Mouse (Mus musculus) stomach, postnatal 0 days (tissue): Measurements from ENCODE around the gene Otoa.

Source experiments
- CTCF ChIP-seq: IDR thresholded peaks from 2 replicates; pipeline ENCODE4 v1.5.1; 2016; ENCODE audit warnings: antibody characterized with exemption, low read depth, mild to moderate bottlenecking, moderate library complexity
- EP300 ChIP-seq: optimal IDR thresholded peaks from 2 replicates; pipeline ENCODE3; 2016; ENCODE audit warnings: antibody characterized with exemption

- TF ChIP-seq CTCF (no peak), EP300 (no peak)
Observed at GRCm38 (mm10) chr7:121098614-121099389, 17.4 kb downstream of the Otoa start.
